Mouse (Mus musculus): ENCODE measurements around the gene Cela3a.

DNA sequence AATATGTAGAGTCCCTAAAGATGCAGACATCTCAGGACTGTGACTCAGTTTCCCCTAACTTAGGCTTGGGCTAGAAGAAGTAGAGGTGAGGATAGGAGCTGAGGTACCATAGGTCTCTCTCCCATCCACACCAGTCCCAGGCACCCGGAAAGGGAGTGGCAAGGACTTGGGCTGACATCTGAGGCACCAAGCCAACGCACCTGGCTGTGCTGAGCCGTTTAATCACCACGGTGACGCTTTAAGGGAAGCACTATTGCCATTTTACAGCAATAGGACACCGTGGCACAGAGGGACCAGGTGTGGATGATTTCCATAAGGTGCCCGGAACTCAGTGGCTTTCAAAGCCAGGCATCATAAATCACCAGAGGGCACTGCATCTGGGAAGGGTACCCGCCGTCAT is 48.7 kb upstream of the Cela3a start:
- TF ChIP-seq POLR2A (IDR thresholded peaks at IDR 0.05; ENCODE audit: borderline replicate concordance, insufficient read depth, low read length): no peak
- no peak for TF ChIP-seq CTCF (IDR thresholded peaks at IDR 0.05; ENCODE audit: borderline replicate concordance, insufficient read depth, low read depth, low read length)
